In the genomic region with DNA sequence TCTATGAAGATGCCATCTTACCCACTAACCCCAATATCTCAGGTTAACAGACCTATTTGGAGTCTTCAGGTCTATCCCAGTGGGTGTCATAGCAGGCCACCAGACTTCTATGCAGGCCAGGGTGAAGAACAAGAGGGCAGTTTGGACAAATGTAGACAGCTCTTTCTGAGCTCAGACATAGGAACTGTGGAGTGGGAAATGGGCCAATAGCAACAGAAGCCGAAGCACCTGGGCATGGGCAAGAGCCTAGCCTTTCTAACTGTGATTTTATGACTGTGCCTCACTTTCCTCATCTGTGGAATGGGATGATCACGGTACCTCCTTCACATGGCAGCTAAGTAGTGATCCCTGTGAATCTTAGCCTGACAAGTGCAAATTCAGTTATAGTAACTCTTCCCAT, we compare ENCODE assay signal across 25 mouse cellular contexts.
"Had no signal": no experiment of that assay in that cellular context is flagged by ENCODE, and none has a peak within 500 bp of the region (broad histone marks: within the 10 kb centered on the region; RNA-seq: fewer than 3 reads in every experiment).

No protein-coding gene starts in this region.

- H3K4me1 ChIP-seq: kidney, embryonic 15.5 days; limb, embryonic 10.5 days; limb, embryonic 13.5 days; liver, embryonic 12.5 days; liver, embryonic 15.5 days; lung, embryonic 15.5 days; neural tube, embryonic 12.5 days had no signal

- DNase-seq: kidney, postnatal 10 days; kidney, postnatal 36 days; layer of hippocampus, postnatal 36 days; liver; lung, adult 18-20 months; lung, postnatal 10 days; lung, postnatal 36 days; right cerebral cortex, adult 18-20 months; right cerebral cortex, postnatal 14 days; right cerebral cortex, postnatal 4 days; thymus, adult 2 months; thymus, postnatal 14 days; thymus, postnatal 4 days had no signal

- H3K4me2 ChIP-seq: kidney, embryonic 15.5 days; limb, embryonic 13.5 days; liver, embryonic 12.5 days; liver, embryonic 15.5 days; lung, embryonic 15.5 days; midbrain, embryonic 15.5 days; neural tube, embryonic 12.5 days; neural tube, embryonic 15.5 days had no signal

- ATAC-seq: liver, embryonic 12.5 days; midbrain, embryonic 15.5 days had no signal

- H3K27ac ChIP-seq: kidney, embryonic 15.5 days; limb, embryonic 10.5 days; limb, embryonic 13.5 days; liver, embryonic 12.5 days; liver, embryonic 15.5 days; lung, embryonic 15.5 days; midbrain, embryonic 10.5 days; midbrain, embryonic 15.5 days; neural tube, embryonic 12.5 days; neural tube, embryonic 15.5 days; stomach, postnatal 0 days had no signal

- H3K9me3 ChIP-seq: kidney, embryonic 15.5 days; limb, embryonic 10.5 days; limb, embryonic 13.5 days; liver, embryonic 12.5 days; liver, embryonic 15.5 days; lung, embryonic 15.5 days; megakaryocyte, embryonic 14.5 days; midbrain, embryonic 10.5 days; midbrain, embryonic 15.5 days; neural tube, embryonic 12.5 days; neural tube, embryonic 15.5 days had no signal

- H3K4me3 ChIP-seq: kidney, embryonic 15.5 days; limb, embryonic 10.5 days; limb, embryonic 13.5 days; liver, embryonic 12.5 days; liver, embryonic 15.5 days; lung, embryonic 15.5 days; megakaryocyte, embryonic 14.5 days; midbrain, embryonic 10.5 days; midbrain, embryonic 15.5 days; neural tube, embryonic 12.5 days; neural tube, embryonic 15.5 days had no signal

- H3K27me3 ChIP-seq: kidney, embryonic 15.5 days; limb, embryonic 13.5 days; liver, embryonic 12.5 days; liver, embryonic 15.5 days; lung, embryonic 15.5 days; megakaryocyte, embryonic 14.5 days; midbrain, embryonic 15.5 days; neural tube, embryonic 12.5 days; neural tube, embryonic 15.5 days had no signal

- H3K36me3 ChIP-seq: kidney, embryonic 15.5 days; limb, embryonic 10.5 days; limb, embryonic 13.5 days; liver, embryonic 12.5 days; liver, embryonic 15.5 days; lung, embryonic 15.5 days; midbrain, embryonic 10.5 days; midbrain, embryonic 15.5 days; neural tube, embryonic 12.5 days; neural tube, embryonic 15.5 days had no signal

- H3K9ac ChIP-seq: kidney, embryonic 15.5 days; limb, embryonic 13.5 days; liver, embryonic 12.5 days; liver, embryonic 15.5 days; lung, embryonic 15.5 days; midbrain, embryonic 15.5 days; neural tube, embryonic 12.5 days; neural tube, embryonic 15.5 days had no signal
